Mouse (Mus musculus) spleen, adult 2 months (tissue): Measurements from ENCODE around the gene Barhl2. TPM values are rescaled to one million over a fixed set of nuclear protein-coding genes. Genes with fewer than 3 reads are reported as not detected.

ENCODE experiments used
- DNase-seq, 2 experiments: peaks; one replicate each; pipeline versions ENCODE4 v3.0.0 to v3.0.0-alpha.2; 2012 to 2021; ENCODE audit warnings: low spot score in 2 of 2, low read depth in 1 of 2
- H3K27ac ChIP-seq: fragments of 200-500 bp; 2 replicates; pipeline ENCODE4 v1.5.1; 2012; ENCODE audit warnings: low read length, inconsistent platforms; ENCODE audit not compliant: insufficient read depth
- H3K27me3 ChIP-seq: fragments of 200-500 bp; 2 replicates; pipeline ENCODE4 v1.6.1; 2012; ENCODE audit warnings: mild to moderate bottlenecking, moderate library complexity, low read length, inconsistent platforms; ENCODE audit not compliant: control insufficient read depth, insufficient read depth
- H3K36me3 ChIP-seq: fragments of 200-500 bp; 2 replicates; pipeline ENCODE4 v1.6.1; 2012; ENCODE audit warnings: mild to moderate bottlenecking, low read length, inconsistent platforms; ENCODE audit not compliant: control insufficient read depth, insufficient read depth
- H3K4me1 ChIP-seq: fragments of 200-500 bp; 2 replicates; pipeline ENCODE4 v1.6.1; 2011; ENCODE audit warnings: inconsistent platforms; ENCODE audit not compliant: control insufficient read depth, insufficient read depth, insufficient read length
- H3K4me3 ChIP-seq: fragments of 200-500 bp; 2 replicates; pipeline ENCODE4 v1.5.1; 2011; ENCODE audit warnings: mild to moderate bottlenecking, inconsistent platforms; ENCODE audit not compliant: insufficient read depth, insufficient read length; ENCODE audit errors: extremely low read depth
- CTCF ChIP-seq: fragments of 200-500 bp; IDR thresholded peaks from 2 replicates; pipeline ENCODE4 v1.5.1; 2011; ENCODE audit warnings: mild to moderate bottlenecking, inconsistent platforms; ENCODE audit not compliant: insufficient read depth, insufficient read length, insufficient replicate concordance; ENCODE audit errors: extremely low read depth
- POLR2A ChIP-seq: fragments of 200-500 bp; IDR thresholded peaks from 2 replicates; pipeline ENCODE4 v1.6.1; 2011; ENCODE audit warnings: low read depth, low read length, inconsistent platforms
- WGBS: fragments of 180-500 bp; shearing (Covaris S2); methylation state at CpG from one replicate; pipeline ENCODE4 v1.1.7; 2018; 5-methylcytosine and 5-hydroxymethylcytosine counted together
- polyA plus RNA-seq: library from polyadenylated mRNA; depleted of rRNA; stranded (reverse); fragments of >200 nt; gene quantifications from 2 replicates; pipeline ENCODE4 v1.2.3, GENCODE M21; 2012

Barhl2 gene
- polyA plus RNA-seq, 1 experiment, result not detected

DNA sequence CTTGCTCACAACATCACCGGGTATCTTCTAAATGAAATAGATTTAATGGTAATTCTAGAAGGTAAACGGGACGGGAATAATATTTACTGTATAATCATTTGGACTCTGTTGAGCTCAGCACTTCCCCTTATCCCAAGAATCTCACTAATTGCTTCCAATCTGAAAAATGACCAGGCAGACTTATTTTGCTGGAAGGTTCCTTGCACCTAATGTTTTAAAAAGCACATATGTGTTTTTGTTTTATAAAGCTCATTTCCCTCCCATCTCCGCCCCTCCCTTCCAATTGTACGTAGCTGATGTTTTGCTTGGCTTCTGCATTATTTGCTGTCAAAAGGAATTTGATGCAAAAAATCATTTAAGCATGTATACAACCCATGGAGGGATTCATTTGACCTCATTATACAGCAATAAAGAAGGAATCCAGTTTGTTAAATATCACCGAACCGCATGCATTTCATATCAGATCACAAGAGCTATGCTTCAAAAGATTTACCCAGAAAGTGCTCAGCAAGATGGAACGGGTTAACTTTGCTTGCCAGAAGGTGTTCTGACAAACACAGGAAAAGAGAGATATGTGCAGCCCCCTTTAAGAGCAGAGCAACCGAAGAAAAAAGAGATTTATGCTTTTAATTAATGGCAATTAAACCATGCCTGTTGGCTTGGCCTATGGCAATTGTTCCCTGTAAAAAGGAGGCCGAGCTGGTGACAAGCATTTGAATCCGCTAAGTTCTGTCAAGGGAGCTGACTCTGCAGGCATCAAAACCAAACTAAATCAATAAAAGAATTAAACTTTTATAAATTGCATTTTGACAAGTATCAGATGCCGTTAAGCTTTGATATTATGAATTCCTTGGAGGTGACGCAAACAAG, 13.5 kb upstream of the Barhl2 start:
- Histone ChIP-seq H3K27ac (no peak overlapping the region), H3K27me3 (peaks cover 28% of the 10 kb centered on the region), H3K4me3 (no peak overlapping the region), H3K36me3 (no peaks in the 10 kb centered on the region), H3K4me1 (peaks cover 4% of the 10 kb centered on the region)
- TF ChIP-seq POLR2A, result no peak
- TF ChIP-seq CTCF, result no peak
- 27% methylated on average over 13 of the region's 13 CpGs for WGBS
- DNase-seq, result no peak

DNA sequence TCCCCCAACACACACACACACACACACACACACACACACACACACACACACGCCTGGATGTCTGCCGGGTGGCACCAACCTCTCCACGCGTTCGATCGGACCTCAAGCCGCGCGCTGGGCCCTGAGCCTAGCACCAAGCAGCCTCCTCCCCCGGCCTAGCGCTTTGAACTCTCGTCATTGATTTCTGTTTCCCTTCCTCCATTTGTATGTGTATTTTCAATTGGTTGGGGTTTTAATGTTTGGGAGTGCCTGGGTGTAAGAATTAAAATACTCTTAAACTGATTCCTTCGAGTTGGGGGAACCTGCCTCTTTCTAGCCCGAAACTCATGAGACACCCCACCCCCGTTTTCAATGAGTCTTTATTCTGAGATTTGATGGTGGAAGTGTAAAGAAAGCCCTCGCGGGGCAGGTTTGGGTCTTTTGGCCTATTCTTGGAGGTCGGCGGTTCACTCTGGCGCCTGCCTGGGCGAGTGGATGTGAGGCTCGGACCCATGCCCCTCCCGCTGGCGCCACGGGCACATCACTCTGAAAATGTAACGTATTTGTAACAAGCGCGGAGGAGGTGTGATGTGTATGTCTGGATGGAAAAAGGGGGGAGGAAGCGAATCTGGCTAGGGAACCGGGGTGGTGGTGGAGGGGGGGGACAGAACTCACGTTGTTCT, 7.3 kb upstream of the Barhl2 start:
- Histone ChIP-seq H3K4me3 (no peak overlapping the region), H3K4me1 (peaks cover 2% of the 10 kb centered on the region; the same call in 1 of the 2 replicates), H3K27ac (no peak overlapping the region), H3K36me3 (no peaks in the 10 kb centered on the region), H3K27me3 (peaks cover 42% of the 10 kb centered on the region)
- TF ChIP-seq POLR2A (no peak), CTCF (no peak)
- DNase-seq, result no peak
- 5% methylated on average over 30 of the region's 31 CpGs for WGBS

DNA sequence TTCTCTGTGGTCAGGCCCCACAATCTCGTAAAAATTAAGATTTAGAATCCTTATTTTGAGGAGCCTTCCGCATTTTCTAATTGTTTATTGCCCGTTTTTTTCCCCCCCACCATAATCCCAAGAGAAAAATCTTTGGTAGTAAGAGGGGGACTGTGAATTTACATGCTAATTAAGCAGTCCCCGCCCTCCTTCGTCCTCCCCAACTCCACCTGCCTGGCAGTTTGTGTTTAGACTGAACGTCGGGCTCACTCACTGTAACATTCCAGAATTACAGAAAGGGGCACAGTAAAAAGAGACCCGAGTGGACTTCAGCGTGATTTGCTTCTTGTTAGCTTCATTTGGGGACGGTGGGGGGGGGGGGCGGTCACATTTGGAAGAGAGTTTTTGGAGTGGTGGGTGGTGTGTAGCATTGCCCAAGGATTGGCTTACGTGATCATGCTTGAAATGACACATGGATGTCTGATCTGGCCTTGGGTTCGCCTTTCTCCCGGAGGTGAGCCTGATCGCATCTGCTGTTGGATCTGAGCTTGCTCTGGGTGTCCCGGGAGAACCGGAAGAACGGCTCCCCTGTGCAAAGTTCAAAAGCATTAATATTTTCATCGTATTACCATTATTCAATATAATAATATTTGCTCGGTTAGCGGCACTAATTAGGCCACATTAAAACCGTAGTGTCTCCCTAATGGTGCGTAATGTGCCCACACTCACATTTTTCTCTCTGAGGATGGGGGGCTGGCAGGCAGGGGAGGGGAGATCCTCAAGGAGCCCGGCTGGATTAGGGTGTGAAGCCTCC, 6.6 kb upstream of the Barhl2 start:
- no peaks in the 10 kb centered on the region for H3K36me3 ChIP-seq
- peaks cover 2% of the 10 kb centered on the region; the same call in 1 of the 2 replicates for H3K4me1 ChIP-seq
- no peak for DNase-seq
- 9% methylated on average over 24 of the region's 24 CpGs for WGBS
- no peak for TF ChIP-seq POLR2A
- peaks cover 41% of the 10 kb centered on the region for H3K27me3 ChIP-seq
- no peak overlapping the region for H3K4me3 ChIP-seq
- H3K27ac ChIP-seq, result no peak overlapping the region

DNA sequence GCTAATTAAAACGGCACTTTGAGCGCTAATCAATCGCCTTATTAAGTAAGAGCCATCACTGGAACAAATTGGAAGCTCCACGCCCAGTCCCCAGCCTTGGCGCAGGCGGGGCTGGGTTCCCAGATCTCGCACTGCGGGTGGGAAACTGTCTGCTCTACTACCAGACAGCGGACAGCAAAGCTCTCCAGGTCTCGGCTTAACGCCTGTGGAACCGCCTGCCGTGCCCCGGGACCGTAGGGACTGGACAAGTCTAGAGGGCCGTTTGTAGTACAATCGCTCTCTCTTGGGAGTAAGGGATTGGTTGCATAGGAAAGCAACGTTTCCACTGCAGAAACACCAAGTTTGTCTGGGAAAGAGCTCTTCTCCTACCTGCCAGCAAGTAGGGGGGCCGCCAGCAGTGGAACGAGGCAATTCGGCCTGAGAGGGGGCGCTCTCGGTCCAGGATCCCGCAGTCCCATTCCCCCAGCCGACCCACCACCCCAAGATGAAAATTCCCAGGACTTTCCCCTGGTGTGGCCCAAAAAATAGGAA, 5.8 kb upstream of the Barhl2 start:
- H3K4me3 ChIP-seq, result no peak overlapping the region
- DNase-seq, result no peak
- no peak for TF ChIP-seq POLR2A
- no peak for TF ChIP-seq CTCF
- H3K36me3 ChIP-seq, result no peaks in the 10 kb centered on the region
- H3K27me3 ChIP-seq, result peaks cover 41% of the 10 kb centered on the region
- H3K27ac ChIP-seq, result no peak overlapping the region
- WGBS, result 4% methylated on average over 25 of the region's 25 CpGs
- H3K4me1 ChIP-seq, result peaks cover 5% of the 10 kb centered on the region; the same call in 1 of the 2 replicates

DNA sequence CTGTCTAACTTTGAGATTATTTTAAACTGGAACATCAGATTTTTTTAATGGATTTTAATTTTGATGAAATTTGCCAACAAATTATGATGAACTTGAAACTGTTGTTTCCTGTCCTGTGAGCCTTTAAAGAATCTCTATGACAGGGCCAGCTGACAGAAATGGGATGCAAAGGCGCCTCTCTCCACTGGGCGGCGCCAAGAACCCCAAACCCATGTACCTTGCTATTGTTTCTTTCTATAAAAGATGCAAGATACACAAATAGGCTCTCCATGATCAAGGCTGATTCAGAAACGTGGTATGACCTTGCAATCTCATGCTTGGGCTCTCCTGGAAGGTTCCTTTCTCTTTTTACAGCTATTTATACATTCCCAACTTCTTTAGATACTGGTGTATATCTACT, 3.9 kb upstream of the Barhl2 start:
- Histone ChIP-seq H3K27me3 (peaks cover 48% of the 10 kb centered on the region), H3K36me3 (no peaks in the 10 kb centered on the region), H3K27ac (no peak overlapping the region), H3K4me1 (peaks cover 11% of the 10 kb centered on the region), H3K4me3 (no peak overlapping the region)
- no peak for DNase-seq
- WGBS, result under 1% methylated on average over 4 of the region's 4 CpGs
- TF ChIP-seq POLR2A, result no peak
- peak; percentile 41; the same call in 1 of the 2 replicates for TF ChIP-seq CTCF

DNA sequence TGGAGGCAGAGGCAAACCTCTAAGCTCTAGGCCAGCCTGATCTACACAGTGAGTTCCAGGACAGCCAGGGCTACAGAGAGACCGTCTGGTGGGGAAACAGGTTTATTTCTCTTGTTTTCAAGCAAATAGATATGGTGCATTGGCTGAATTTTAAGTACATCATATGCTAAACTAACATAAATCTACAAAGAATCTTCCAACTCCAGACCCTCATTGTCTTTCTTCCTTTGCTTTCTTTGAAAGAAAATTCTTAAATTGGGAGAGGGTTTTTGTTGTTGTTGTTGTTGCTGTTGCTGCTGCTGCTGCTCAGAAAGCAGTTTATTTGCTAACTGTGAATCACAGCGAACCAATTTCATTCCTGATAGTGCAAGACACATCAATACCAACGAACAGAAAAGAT, 3.5 kb upstream of the Barhl2 start:
- H3K27me3 ChIP-seq, result peaks cover 48% of the 10 kb centered on the region
- WGBS, result 18% methylated on average over 3 of the region's 3 CpGs
- no peak overlapping the region for H3K4me3 ChIP-seq
- no peak overlapping the region for H3K27ac ChIP-seq
- TF ChIP-seq CTCF, result no peak
- TF ChIP-seq POLR2A, result no peak
- H3K4me1 ChIP-seq, result peaks cover 11% of the 10 kb centered on the region
- no peak for DNase-seq
- H3K36me3 ChIP-seq, result no peaks in the 10 kb centered on the region
